Mouse (Mus musculus) left cerebral cortex, adult 9 months (tissue): ENCODE measurements around the gene Cd300e.

ENCODE experiments used
- DNase-seq, 2 experiments: peaks; one replicate each; pipeline ENCODE4 v3.0.0; 2022; ENCODE audit warnings: low spot score in 2 of 2

The Cd300e gene

GRCm38 (mm10) chr11:115062077-115062476 is at the start of gene Cd300e:
Gene Cd300e (minus strand): TSS chr11:115062177.
- no peak for DNase-seq

GRCm38 (mm10) chr11:115110271-115110670 is 48.3 kb upstream of the Cd300e start:
- DNase-seq: no peak

- no peak for DNase-seq
These were observed 46.2 kb upstream of the Cd300e start for GRCm38 (mm10) chr11:115108176-115108575.

DNA sequence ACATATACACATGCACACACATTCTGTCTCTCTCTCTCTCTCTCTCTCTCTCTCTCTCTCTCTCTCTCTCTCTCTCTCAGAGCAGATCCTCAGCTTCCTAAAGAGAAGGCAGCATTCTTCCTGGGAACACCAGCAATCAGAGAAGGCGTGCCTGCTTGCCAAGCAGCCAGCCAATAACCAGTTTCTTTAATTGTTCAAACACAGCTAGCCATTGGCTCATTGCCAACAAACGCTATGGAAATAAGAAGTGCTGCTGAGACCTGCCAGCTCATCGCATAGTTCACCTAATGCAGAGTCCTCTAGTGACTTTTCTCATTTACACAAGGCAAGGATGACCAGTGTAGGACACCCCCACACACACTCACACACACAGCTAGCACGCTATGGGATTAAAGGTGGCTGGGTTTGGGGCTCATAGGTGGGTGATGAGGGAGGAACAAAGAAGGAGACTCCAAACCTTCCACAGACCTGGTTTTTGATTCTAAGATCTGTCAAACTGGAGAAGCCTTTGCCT is 45.5 kb upstream of the Cd300e start:
- DNase-seq: no peak

DNA sequence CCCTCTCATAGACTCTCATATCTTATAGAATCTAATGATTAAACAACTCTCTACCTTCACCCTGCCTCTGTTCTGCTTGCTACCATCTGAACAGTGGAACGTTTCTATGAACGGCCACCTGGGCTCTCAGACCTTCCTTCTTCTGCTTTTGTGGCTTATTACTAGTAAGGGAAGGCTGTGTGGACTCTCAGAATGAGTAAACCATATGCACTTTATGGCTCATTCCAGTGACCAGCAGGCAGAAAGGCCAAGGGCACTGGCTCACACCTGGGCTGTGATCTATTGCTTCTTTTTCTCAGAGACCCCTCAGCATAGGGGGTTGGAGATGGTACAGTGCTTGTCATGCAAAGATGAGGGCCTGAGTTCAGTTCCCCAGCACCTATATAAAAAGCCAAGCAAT is 44.7 kb upstream of the Cd300e start:
- DNase-seq: no peak

GRCm38 (mm10) chr11:115104769-115105563 is 43.0 kb upstream of the Cd300e start:
- DNase-seq: no peak

DNA sequence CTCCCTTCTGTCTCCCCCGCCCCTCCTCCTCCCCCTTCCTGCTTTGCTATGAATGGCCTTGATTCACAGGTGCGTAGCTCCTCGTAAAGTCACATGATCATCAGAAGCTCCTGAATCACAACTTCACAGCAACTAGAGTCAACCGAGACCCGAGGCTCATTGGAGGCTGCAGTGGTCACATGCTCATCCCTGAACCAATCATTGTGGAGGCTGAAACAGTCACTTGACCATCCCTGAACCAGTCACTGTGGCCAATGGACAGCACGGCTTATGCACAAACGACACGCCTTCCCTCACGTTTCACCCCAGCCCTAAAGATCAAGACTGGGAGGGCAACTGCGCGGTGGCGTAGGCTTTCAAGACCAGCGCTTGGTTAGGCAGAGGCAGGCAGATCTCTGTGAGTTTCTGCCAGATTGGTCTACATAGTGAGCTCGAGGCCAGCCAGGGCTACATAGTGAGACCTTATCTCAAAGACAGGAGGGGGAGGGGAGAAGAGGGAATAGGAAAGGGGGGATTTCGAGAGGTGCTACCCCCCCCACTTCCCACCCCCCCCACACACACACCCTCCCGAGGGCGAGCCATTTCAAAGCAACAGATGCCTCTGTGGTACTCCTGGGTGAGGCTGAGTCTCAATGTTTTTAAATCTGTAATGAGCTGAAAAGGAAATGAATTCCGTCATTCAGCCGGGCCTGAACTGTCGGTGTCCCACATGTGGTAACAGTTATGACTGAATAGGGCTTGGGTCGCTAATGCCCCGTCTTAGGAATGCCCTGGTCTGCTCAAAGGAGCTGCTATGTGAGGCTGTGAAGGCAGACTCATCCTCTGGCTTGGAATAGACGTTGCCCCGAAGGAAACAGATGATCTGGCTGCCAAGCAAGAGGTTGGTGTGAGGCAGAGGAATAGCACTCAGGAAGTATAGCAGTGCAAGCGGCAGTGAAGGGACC is 41.8 kb upstream of the Cd300e start:
- DNase-seq: no peak

- no peak for DNase-seq
These were observed 40.1 kb upstream of the Cd300e start for GRCm38 (mm10) chr11:115102116-115102515.

DNA sequence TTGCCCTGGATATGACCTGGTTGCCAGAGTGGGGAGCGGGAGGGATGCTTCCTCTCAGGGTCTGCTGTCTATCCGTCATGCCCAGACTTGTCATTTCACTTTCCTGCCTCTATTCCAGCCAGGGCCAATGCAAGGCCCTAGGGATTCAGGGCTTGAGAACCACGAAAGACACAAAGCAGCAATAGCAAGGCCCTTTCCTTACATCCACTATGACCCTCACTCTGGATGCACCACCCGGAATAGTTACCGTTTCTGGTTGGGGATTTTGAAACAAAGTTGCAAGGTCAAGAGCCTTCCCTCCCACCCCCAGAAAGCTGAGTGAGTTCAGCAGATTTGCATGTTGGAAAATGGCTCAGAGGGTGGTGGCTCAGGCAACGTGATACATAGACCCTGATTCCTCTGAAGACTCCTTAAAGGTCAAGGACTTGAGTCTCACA is 39.7 kb upstream of the Cd300e start:
- no peak for DNase-seq

GRCm38 (mm10) chr11:115100741-115101140 is 38.8 kb upstream of the Cd300e start:
- DNase-seq: no peak

DNA sequence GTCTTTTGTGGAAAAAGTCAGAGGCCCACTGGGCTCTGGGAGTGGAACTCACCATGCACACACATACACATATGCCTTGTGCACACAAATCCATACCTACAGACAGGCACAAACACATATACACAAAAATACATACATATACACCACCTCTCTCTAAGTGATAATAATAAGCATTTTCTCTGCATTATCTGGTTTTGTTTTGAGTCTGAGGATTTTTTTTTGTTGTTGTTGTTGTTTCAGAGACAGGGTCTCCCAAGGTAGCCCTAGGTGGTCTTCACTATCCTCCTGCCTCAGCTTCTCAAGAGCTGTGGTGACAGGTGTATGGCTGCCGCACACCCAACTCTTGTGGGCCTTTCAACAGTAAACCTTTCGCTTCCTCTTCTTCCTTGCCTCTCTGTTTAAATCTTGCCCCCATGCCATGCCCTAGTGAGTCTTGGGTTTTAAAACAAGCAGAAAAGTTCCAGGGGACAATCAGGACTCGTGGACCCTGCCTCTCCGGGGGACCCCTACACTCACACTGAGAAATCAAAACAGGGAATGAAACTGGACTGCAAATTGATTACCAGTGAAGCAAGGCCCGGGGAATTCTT is 38.1 kb upstream of the Cd300e start:
- no peak for DNase-seq

DNA sequence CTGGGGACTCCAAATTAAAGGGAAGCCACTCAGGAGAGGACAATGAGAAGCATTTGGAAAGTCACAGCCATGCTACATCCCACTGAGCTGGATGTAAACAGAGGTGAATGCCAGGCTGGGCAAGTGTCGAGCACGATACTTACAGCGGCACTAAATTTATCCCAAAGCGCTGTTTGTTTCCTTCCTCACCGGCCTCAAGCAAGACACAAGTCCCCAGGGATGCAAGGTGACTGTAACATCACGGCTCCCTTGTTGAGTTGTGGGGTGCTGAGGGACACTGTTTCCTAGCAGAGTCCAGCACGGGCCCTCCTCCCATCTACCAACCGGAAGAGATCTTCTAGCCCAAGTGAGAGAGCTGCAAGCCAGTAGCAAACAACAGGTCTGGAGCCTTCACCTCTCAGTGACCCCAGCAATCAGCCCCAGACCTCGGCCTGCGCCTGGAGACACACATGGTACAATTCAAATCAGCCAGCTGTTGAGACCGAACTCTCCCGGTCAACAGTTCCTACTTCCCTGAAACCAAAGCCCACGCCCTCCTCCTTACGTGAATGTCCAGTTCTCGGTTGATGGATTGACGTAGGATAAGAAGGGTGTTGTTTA is 37.4 kb upstream of the Cd300e start:
- DNase-seq: no peak

DNA sequence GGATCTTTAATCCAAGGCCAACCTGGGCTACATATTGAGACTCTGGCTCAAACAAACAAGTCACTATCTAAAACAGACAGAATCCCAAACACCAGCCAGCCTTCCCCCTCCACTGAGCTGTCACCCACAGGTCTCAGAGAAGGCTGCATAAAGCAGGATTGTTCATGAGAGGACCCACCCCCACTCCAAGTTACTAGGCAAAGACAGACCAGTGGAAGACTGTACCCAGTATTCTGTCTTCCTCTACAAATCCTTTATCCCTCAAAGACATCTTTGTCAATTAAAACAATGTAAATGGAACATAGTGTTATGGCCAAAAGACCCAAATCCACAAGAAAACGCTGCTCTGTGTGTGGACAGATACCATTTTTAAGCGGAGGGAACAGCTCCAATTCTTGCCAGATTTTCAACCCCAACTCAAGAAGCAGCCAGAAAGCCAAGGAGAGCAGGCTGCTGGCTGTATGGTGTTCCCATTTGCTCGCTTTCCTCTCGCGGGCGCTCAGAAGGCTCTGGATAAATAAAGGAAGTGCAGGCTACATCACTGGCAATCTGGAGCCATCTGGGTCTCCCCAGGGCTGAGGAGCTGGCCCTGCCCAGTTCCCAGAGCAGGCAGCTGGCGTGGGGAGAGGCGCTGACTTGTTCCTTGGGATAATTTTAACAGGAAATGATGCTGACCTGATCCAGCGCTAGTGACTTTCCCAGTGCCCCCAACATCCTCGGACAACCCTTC is 36.4 kb upstream of the Cd300e start:
- no peak for DNase-seq

- DNase-seq: no peak
These were observed 30.2 kb upstream of the Cd300e start for GRCm38 (mm10) chr11:115092140-115092539.

GRCm38 (mm10) chr11:115091362-115091901 is 29.5 kb upstream of the Cd300e start, which contains the start of gene Rab37:
Gene Rab37 (plus strand): TSS chr11:115091431.
- DNase-seq: no peak

DNA sequence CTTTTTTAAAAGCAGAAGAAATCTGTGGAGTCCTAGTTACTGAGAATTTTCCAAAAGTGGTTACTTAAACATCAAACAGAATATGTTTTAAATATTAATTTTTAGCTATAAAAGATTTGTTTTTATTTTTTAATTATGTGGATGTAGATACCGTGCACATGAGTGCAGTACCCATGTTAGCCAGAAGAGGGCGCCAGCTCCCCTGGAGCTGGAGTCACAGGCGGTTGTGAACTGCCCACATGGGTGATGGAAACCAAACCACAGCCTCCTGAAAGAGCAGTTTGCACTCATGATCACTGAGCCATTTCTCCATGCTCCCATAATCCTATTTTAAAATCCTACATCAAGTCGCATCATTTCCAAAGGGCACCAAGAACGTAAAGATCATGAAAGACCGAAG is 27.9 kb upstream of the Cd300e start:
- DNase-seq: no peak

GRCm38 (mm10) chr11:115086213-115086612 is 24.2 kb upstream of the Cd300e start:
- no peak for DNase-seq

- DNase-seq: no peak
These were observed 23.1 kb upstream of the Cd300e start for GRCm38 (mm10) chr11:115085064-115085463.

GRCm38 (mm10) chr11:115084595-115084994 is 22.6 kb upstream of the Cd300e start:
- no peak for DNase-seq

- DNase-seq: peak in 1 of 2 experiments; percentile 81
These were observed 21.6 kb upstream of the Cd300e start for GRCm38 (mm10) chr11:115083376-115084139.
